Mouse (Mus musculus): ENCODE measurements around the gene Itih5.

DNA sequence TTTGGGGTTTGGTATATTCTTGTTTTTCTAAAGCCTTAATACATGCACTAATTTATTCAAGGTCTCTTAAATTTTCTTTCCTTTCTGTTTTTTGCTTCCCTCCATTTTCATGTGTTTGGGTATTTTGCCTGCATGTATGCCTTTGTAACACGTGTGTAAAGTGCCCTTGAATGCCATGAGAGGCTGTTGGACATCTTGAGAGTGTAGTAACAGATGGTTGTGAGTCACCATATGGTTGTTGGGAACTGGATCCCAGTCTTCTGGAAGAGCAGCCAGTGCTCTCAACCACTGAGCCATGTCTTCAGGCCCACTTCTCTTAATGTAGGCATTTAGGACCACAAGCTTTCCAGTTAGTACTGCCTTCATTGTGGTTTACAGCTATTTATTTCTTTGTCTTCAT lies 135.5 kb downstream of the Itih5 start:
- no peak for TF ChIP-seq POLR2A (IDR thresholded peaks at IDR 0.05; ENCODE audit: control insufficient read depth, low read depth, low read length)
- TF ChIP-seq CTCF (IDR thresholded peaks at IDR 0.05; ENCODE audit: control insufficient read depth, insufficient read depth, insufficient replicate concordance, low read depth, low read length): no peak

Data from testis, adult 2 months (tissue).